Mouse (Mus musculus): ENCODE results near the gene 4930512M02Rik.
"Not testable (repeated sequence)": the region's sequence is repeated elsewhere in the genome, so short reads cannot be mapped to it uniquely, and the experiment has no call there.

4930512M02Rik gene

GRCm38 (mm10) chr11:11627735-11628134 lies at the start of gene 4930512M02Rik:
Gene 4930512M02Rik (minus strand): TSS chr11:11627835.
- DNase-seq (ENCODE audit: low read depth, low spot score), result not testable (repeated sequence)

- DNase-seq (ENCODE audit: low read depth, low spot score), result no peak
These were observed 49.5 kb upstream of the 4930512M02Rik start for GRCm38 (mm10) chr11:11677165-11677564.

GRCm38 (mm10) chr11:11676068-11676741 lies 48.6 kb upstream of the 4930512M02Rik start:
- no peak for DNase-seq (ENCODE audit: low read depth, low spot score)

GRCm38 (mm10) chr11:11675063-11675462 lies 47.4 kb upstream of the 4930512M02Rik start:
- no peak for DNase-seq (ENCODE audit: low read depth, low spot score)

GRCm38 (mm10) chr11:11672974-11673373 lies 45.3 kb upstream of the 4930512M02Rik start:
- no peak for DNase-seq (ENCODE audit: low read depth, low spot score)

- DNase-seq (ENCODE audit: low read depth, low spot score), result no peak
These were observed 40.3 kb upstream of the 4930512M02Rik start for GRCm38 (mm10) chr11:11667922-11668290.

GRCm38 (mm10) chr11:11667254-11667921 lies 39.8 kb upstream of the 4930512M02Rik start:
- DNase-seq (ENCODE audit: low read depth, low spot score), result no peak

- no peak for DNase-seq (ENCODE audit: low read depth, low spot score)
These were observed 33.0 kb upstream of the 4930512M02Rik start for GRCm38 (mm10) chr11:11660651-11661050.

- no peak for DNase-seq (ENCODE audit: low read depth, low spot score)
These were observed 31.2 kb upstream of the 4930512M02Rik start for GRCm38 (mm10) chr11:11658834-11659233.

- DNase-seq (ENCODE audit: low read depth, low spot score), result no peak
These were observed 30.0 kb upstream of the 4930512M02Rik start for GRCm38 (mm10) chr11:11657634-11658033.

GRCm38 (mm10) chr11:11656995-11657530 lies 29.4 kb upstream of the 4930512M02Rik start:
- peak; percentile 80 for DNase-seq (ENCODE audit: low read depth, low spot score)

GRCm38 (mm10) chr11:11656388-11656787 lies 28.8 kb upstream of the 4930512M02Rik start:
- DNase-seq (ENCODE audit: low read depth, low spot score), result peak; percentile 53

- no peak for DNase-seq (ENCODE audit: low read depth, low spot score)
These were observed 16.7 kb upstream of the 4930512M02Rik start for GRCm38 (mm10) chr11:11644303-11644702.

GRCm38 (mm10) chr11:11624073-11624705 lies 3.4 kb downstream of the 4930512M02Rik start:
- DNase-seq (ENCODE audit: low read depth, low spot score), result no peak

GRCm38 (mm10) chr11:11609243-11609642 lies 18.4 kb downstream of the 4930512M02Rik start:
- DNase-seq (ENCODE audit: low read depth, low spot score), result no peak

- no peak for DNase-seq (ENCODE audit: low read depth, low spot score)
These were observed 40.3 kb downstream of the 4930512M02Rik start for GRCm38 (mm10) chr11:11587327-11587726.

GRCm38 (mm10) chr11:11586423-11586822 lies 41.2 kb downstream of the 4930512M02Rik start:
- no peak for DNase-seq (ENCODE audit: low read depth, low spot score)

- peak; percentile 76 for DNase-seq (ENCODE audit: low read depth, low spot score)
These were observed 53.9 kb downstream of the 4930512M02Rik start for GRCm38 (mm10) chr11:11573691-11574090.

GRCm38 (mm10) chr11:11570747-11571146 lies 56.9 kb downstream of the 4930512M02Rik start:
- DNase-seq (ENCODE audit: low read depth, low spot score), result no peak

GRCm38 (mm10) chr11:11569466-11570132 lies 58.0 kb downstream of the 4930512M02Rik start:
- DNase-seq (ENCODE audit: low read depth, low spot score), result peak; percentile 64

- DNase-seq (ENCODE audit: low read depth, low spot score), result peak; percentile 51
These were observed 59.6 kb downstream of the 4930512M02Rik start for GRCm38 (mm10) chr11:11568033-11568432.

All from CD4-positive helper T cell, adult 2 months (primary cell).